Mouse (Mus musculus) ES-E14 (cell line): ENCODE data around the gene Slc45a3.

Source experiments
- CHD2 ChIP-seq: IDR thresholded peaks from 2 replicates; pipeline ENCODE4 v1.6.1; 2014; ENCODE audit warnings: mild to moderate bottlenecking, low read depth, low read length, inconsistent platforms
- HCFC1 ChIP-seq: IDR thresholded peaks from 2 replicates; pipeline ENCODE4 v1.6.1; 2012; ENCODE audit warnings: low read length, inconsistent platforms, borderline replicate concordance; ENCODE audit not compliant: insufficient read depth

GRCm38 (mm10) chr1:131983806-131984205 lies 21.0 kb downstream of the Slc45a3 start:
- no peak for TF ChIP-seq HCFC1
- TF ChIP-seq CHD2: no peak
